Mouse (Mus musculus): ENCODE data around the gene Cacna1c. TPM values are rescaled to one million over a fixed set of nuclear protein-coding genes. Genes with fewer than 3 reads are reported as not detected.

Cacna1c gene
- total RNA-seq, 2 experiments from 2014 or later = 0.11 TPM; not detected in 1

- no peak for ATAC-seq (ENCODE audit: poor library complexity, severe bottlenecking)
Observed at GRCm38 (mm10) chr6:118937536-118937935, 258.7 kb downstream of the Cacna1c start.

GRCm38 (mm10) chr6:118935520-118936415, 260.4 kb downstream of the Cacna1c start:
- no peak for ATAC-seq (ENCODE audit: poor library complexity, severe bottlenecking)

GRCm38 (mm10) chr6:118934243-118934902, 261.8 kb downstream of the Cacna1c start:
- ATAC-seq (ENCODE audit: poor library complexity, severe bottlenecking) = no peak

GRCm38 (mm10) chr6:118933017-118933594, 263.1 kb downstream of the Cacna1c start:
- no peak for ATAC-seq (ENCODE audit: poor library complexity, severe bottlenecking)

GRCm38 (mm10) chr6:118932002-118932700, 264.1 kb downstream of the Cacna1c start:
- ATAC-seq (ENCODE audit: poor library complexity, severe bottlenecking) = no peak

- no peak for ATAC-seq (ENCODE audit: poor library complexity, severe bottlenecking)
Observed at GRCm38 (mm10) chr6:118926669-118927068, 269.5 kb downstream of the Cacna1c start.

GRCm38 (mm10) chr6:118924426-118924825, 271.8 kb downstream of the Cacna1c start:
- no peak for ATAC-seq (ENCODE audit: poor library complexity, severe bottlenecking)

- no peak for ATAC-seq (ENCODE audit: poor library complexity, severe bottlenecking)
Observed at GRCm38 (mm10) chr6:118923926-118924325, 272.3 kb downstream of the Cacna1c start.

GRCm38 (mm10) chr6:118923212-118923577, 273.0 kb downstream of the Cacna1c start:
- no peak for ATAC-seq (ENCODE audit: poor library complexity, severe bottlenecking)

GRCm38 (mm10) chr6:118922328-118923211, 273.6 kb downstream of the Cacna1c start:
- ATAC-seq (ENCODE audit: poor library complexity, severe bottlenecking) = peak; percentile 73

- ATAC-seq (ENCODE audit: poor library complexity, severe bottlenecking) = no peak
Observed at GRCm38 (mm10) chr6:118908176-118908575, 288.0 kb downstream of the Cacna1c start.

GRCm38 (mm10) chr6:118907704-118908103, 288.5 kb downstream of the Cacna1c start:
- no peak for ATAC-seq (ENCODE audit: poor library complexity, severe bottlenecking)

- no peak for ATAC-seq (ENCODE audit: poor library complexity, severe bottlenecking)
Observed at GRCm38 (mm10) chr6:118906878-118907277, 289.3 kb downstream of the Cacna1c start.

- no peak for ATAC-seq (ENCODE audit: poor library complexity, severe bottlenecking)
Observed at GRCm38 (mm10) chr6:118899688-118900087, 296.5 kb downstream of the Cacna1c start.

GRCm38 (mm10) chr6:118897101-118897500, 299.1 kb downstream of the Cacna1c start:
- no peak for ATAC-seq (ENCODE audit: poor library complexity, severe bottlenecking)

- no peak for ATAC-seq (ENCODE audit: poor library complexity, severe bottlenecking)
Observed at GRCm38 (mm10) chr6:118894043-118894442, 302.2 kb downstream of the Cacna1c start.

- no peak for ATAC-seq (ENCODE audit: poor library complexity, severe bottlenecking)
Observed at GRCm38 (mm10) chr6:118889441-118889840, 306.8 kb downstream of the Cacna1c start.

GRCm38 (mm10) chr6:118887032-118887431, 309.2 kb downstream of the Cacna1c start:
- ATAC-seq (ENCODE audit: poor library complexity, severe bottlenecking) = no peak

GRCm38 (mm10) chr6:118884961-118885360, 311.3 kb downstream of the Cacna1c start:
- no peak for ATAC-seq (ENCODE audit: poor library complexity, severe bottlenecking)

GRCm38 (mm10) chr6:118884073-118884551, 312.1 kb downstream of the Cacna1c start:
- ATAC-seq (ENCODE audit: poor library complexity, severe bottlenecking) = no peak

Data from megakaryocyte, adult 5-6 weeks (primary cell).